13 mouse cellular contexts compared by ENCODE assay signal in genomic region chr13:36518144-36518571, GRCm38 (mm10).
A peak's percentile ranks its signal among the peaks of the same experiment; 100 is the strongest.
DNase-seq lines count a peak whose midpoint lies in the region; ATAC-seq and TF ChIP-seq lines count a peak whose summit lies in the region.
"Had no signal": no experiment of that assay in that cellular context is flagged by ENCODE, and none has a peak within 500 bp of the region (broad histone marks: within the 10 kb centered on the region; RNA-seq: fewer than 3 reads in every experiment).

No protein-coding gene starts in this region.

- H3K27me3 ChIP-seq in G1E (ENCODE audit: insufficient read depth, low read length), result no peaks in the 10 kb centered on the region
- H3K27me3 ChIP-seq in forebrain, embryonic 12.5 days, result no peaks in the 10 kb centered on the region
- no peaks in the 10 kb centered on the region for H3K27me3 ChIP-seq in lung, postnatal 0 days (replicated peaks; ENCODE audit: insufficient read depth, low read length)
- H3K27me3 ChIP-seq: stomach, embryonic 15.5 days had no signal

- peak; percentile 40; the same call in 1 of the 2 replicates for ATAC-seq in G1E (ENCODE audit: extremely low read depth, insufficient number of reproducible peaks, low FRiP score, poor library complexity, severe bottlenecking)
- ATAC-seq in forebrain, embryonic 12.5 days (ENCODE audit: low FRiP score), result peak; percentile 79; the same call in 1 of the 2 replicates
- ATAC-seq in lung, postnatal 0 days, result no peak
- ATAC-seq: activated CD4-positive, CD25-positive, alpha-beta regulatory T cell, adult 4 months had no signal

- peaks cover 13% of the 10 kb centered on the region for H3K4me1 ChIP-seq in G1E (ENCODE audit: insufficient read depth, low read depth, low read length)
- peaks cover 12% of the 10 kb centered on the region for H3K4me1 ChIP-seq in forebrain, embryonic 12.5 days
- H3K4me1 ChIP-seq in lung, postnatal 0 days (ENCODE audit: insufficient read depth, low read depth, low read length), result no peaks in the 10 kb centered on the region
- H3K4me1 ChIP-seq: stomach, embryonic 15.5 days had no signal

- no peak overlapping the region for H3K4me2 ChIP-seq in forebrain, embryonic 12.5 days
- no peak overlapping the region for H3K4me2 ChIP-seq in lung, postnatal 0 days (replicated peaks; ENCODE audit: low read depth, low read length)
- H3K4me2 ChIP-seq: stomach, embryonic 15.5 days had no signal

- no peak overlapping the region for H3K9ac ChIP-seq in forebrain, embryonic 12.5 days
- H3K9ac ChIP-seq in lung, postnatal 0 days (replicated peaks; ENCODE audit: low read depth), result no peak overlapping the region
- H3K9ac ChIP-seq: liver, embryonic 14.5 days; stomach, embryonic 15.5 days had no signal

- H3K36me3 ChIP-seq in G1E (replicated peaks), result peaks cover 23% of the 10 kb centered on the region
- H3K36me3 ChIP-seq in forebrain, embryonic 12.5 days (replicated peaks), result no peaks in the 10 kb centered on the region
- H3K36me3 ChIP-seq in lung, postnatal 0 days (ENCODE audit: insufficient read depth, low read length), result no peaks in the 10 kb centered on the region
- H3K36me3 ChIP-seq: stomach, embryonic 15.5 days had no signal

- H3K9me3 ChIP-seq in G1E (replicated peaks), result no peaks in the 10 kb centered on the region
- H3K9me3 ChIP-seq in forebrain, embryonic 12.5 days, result no peaks in the 10 kb centered on the region
- H3K9me3 ChIP-seq in lung, postnatal 0 days (ENCODE audit: low read length), result no peaks in the 10 kb centered on the region
- H3K9me3 ChIP-seq: stomach, embryonic 15.5 days had no signal

- WGBS in forebrain, embryonic 12.5 days, result 37% methylated on average over 9 of the region's 9 CpGs
- 60% methylated on average over 9 of the region's 9 CpGs for WGBS in lung, postnatal 0 days

- no peak for TF ChIP-seq CTCF in G1E (IDR thresholded peaks at IDR 0.05; ENCODE audit: low read depth, low read length)
- TF ChIP-seq CTCF in lung, postnatal 0 days (IDR thresholded peaks at IDR 0.05), result no peak

- TF ChIP-seq EP300 in lung, postnatal 0 days (IDR thresholded peaks at IDR 0.05), result no peak

- peak; percentile 35 for DNase-seq in embryo, embryonic 10 days (ENCODE audit: low spot score)
- DNase-seq in embryo, embryonic 9.5 days (ENCODE audit: extremely low spot score), result no peak
- DNase-seq in G1E (ENCODE audit: low spot score), result no peak
- peak; percentile 50 to 64 for DNase-seq in layer of hippocampus, postnatal 14 days (ENCODE audit: low spot score in 2 of 2)
- no peak for DNase-seq in T-cell, adult 2 months (ENCODE audit: low spot score)
- DNase-seq in testis, postnatal 10 days (ENCODE audit: low spot score), result no peak
- DNase-seq in lung, postnatal 0 days (ENCODE audit: low spot score), result no peak
- DNase-seq: B cell, adult 2 months; cerebellum, adult 2 months had no signal

- H3K4me3 ChIP-seq in G1E (ENCODE audit: low read depth, low read length), result no peak overlapping the region
- H3K4me3 ChIP-seq in forebrain, embryonic 12.5 days (replicated peaks), result no peak overlapping the region
- H3K4me3 ChIP-seq in lung, postnatal 0 days (ENCODE audit: low read depth, low read length), result no peak overlapping the region
- H3K4me3 ChIP-seq: stomach, embryonic 15.5 days had no signal

- H3K27ac ChIP-seq in forebrain, embryonic 12.5 days, result no peak overlapping the region
- H3K27ac ChIP-seq in lung, postnatal 0 days (ENCODE audit: low read length), result no peak overlapping the region
- H3K27ac ChIP-seq: liver, embryonic 14.5 days; stomach, embryonic 15.5 days had no signal

Comparison
In these comparisons a context has a peak if more than half of its experiments do, and no peak if none do; other contexts are left out.
1. DNase-seq: peak in embryo, embryonic 10 days (single experiment) and layer of hippocampus, postnatal 14 days (2 of 2); none in embryo, embryonic 9.5 days (single experiment), G1E (single experiment), T-cell, adult 2 months (single experiment), testis, postnatal 10 days (single experiment) and lung, postnatal 0 days (single experiment).